Mouse (Mus musculus): ENCODE results near the gene Tas2r135. TPM values are rescaled to one million over a fixed set of nuclear protein-coding genes. Genes with fewer than 3 reads are reported as not detected.

Gene Tas2r135
- polyA plus RNA-seq, 1 experiment = not detected

- Histone ChIP-seq H3K36me3 (ENCODE audit: control insufficient read depth, insufficient read depth, low read length) (no peaks in the 10 kb centered on the region), H3K4me3 (ENCODE audit: control insufficient read depth, low read depth, low read length) (no peak overlapping the region), H3K4me1 (ENCODE audit: control insufficient read depth, insufficient read depth, low read length) (peaks cover 10% of the 10 kb centered on the region), H3K27me3 (ENCODE audit: control insufficient read depth, insufficient read depth, low read length) (no peaks in the 10 kb centered on the region), H3K27ac (ENCODE audit: control insufficient read depth, insufficient read depth, low read depth, low read length) (no peak overlapping the region)
- TF ChIP-seq POLR2A (IDR thresholded peaks at IDR 0.05; ENCODE audit: control insufficient read depth, low read depth, low read length) = no peak
- TF ChIP-seq CTCF (IDR thresholded peaks at IDR 0.05; ENCODE audit: control insufficient read depth, insufficient read depth, insufficient replicate concordance, low read depth, low read length) = no peak
Measured at GRCm38 (mm10) chr6:42375131-42375530, 30.1 kb upstream of the Tas2r135 start.

GRCm38 (mm10) chr6:42376016-42376415 is 29.2 kb upstream of the Tas2r135 start:
- Histone ChIP-seq H3K36me3 (ENCODE audit: control insufficient read depth, insufficient read depth, low read length) (no peaks in the 10 kb centered on the region), H3K27me3 (ENCODE audit: control insufficient read depth, insufficient read depth, low read length) (no peaks in the 10 kb centered on the region)

GRCm38 (mm10) chr6:42376504-42377019 is 28.7 kb upstream of the Tas2r135 start:
- Histone ChIP-seq H3K36me3 (ENCODE audit: control insufficient read depth, insufficient read depth, low read length) (no peaks in the 10 kb centered on the region), H3K4me3 (ENCODE audit: control insufficient read depth, low read depth, low read length) (no peak overlapping the region), H3K27me3 (ENCODE audit: control insufficient read depth, insufficient read depth, low read length) (no peaks in the 10 kb centered on the region), H3K27ac (ENCODE audit: control insufficient read depth, insufficient read depth, low read depth, low read length) (no peak overlapping the region), H3K4me1 (ENCODE audit: control insufficient read depth, insufficient read depth, low read length) (peaks cover 10% of the 10 kb centered on the region)
- no peak for TF ChIP-seq CTCF (IDR thresholded peaks at IDR 0.05; ENCODE audit: control insufficient read depth, insufficient read depth, insufficient replicate concordance, low read depth, low read length)
- TF ChIP-seq POLR2A (IDR thresholded peaks at IDR 0.05; ENCODE audit: control insufficient read depth, low read depth, low read length) = no peak

More at GRCm38 (mm10) chr6:42376016-42376415, 29.2 kb upstream of the Tas2r135 start:
- H3K27ac ChIP-seq (ENCODE audit: control insufficient read depth, insufficient read depth, low read depth, low read length) = no peak overlapping the region
- TF ChIP-seq CTCF (IDR thresholded peaks at IDR 0.05; ENCODE audit: control insufficient read depth, insufficient read depth, insufficient replicate concordance, low read depth, low read length) = no peak
- TF ChIP-seq POLR2A (IDR thresholded peaks at IDR 0.05; ENCODE audit: control insufficient read depth, low read depth, low read length) = no peak
- H3K4me1 ChIP-seq (ENCODE audit: control insufficient read depth, insufficient read depth, low read length) = peaks cover 10% of the 10 kb centered on the region
- H3K4me3 ChIP-seq (ENCODE audit: control insufficient read depth, low read depth, low read length) = no peak overlapping the region

GRCm38 (mm10) chr6:42377280-42377679 is 28.0 kb upstream of the Tas2r135 start:
- TF ChIP-seq CTCF (IDR thresholded peaks at IDR 0.05; ENCODE audit: control insufficient read depth, insufficient read depth, insufficient replicate concordance, low read depth, low read length) = no peak
- TF ChIP-seq POLR2A (IDR thresholded peaks at IDR 0.05; ENCODE audit: control insufficient read depth, low read depth, low read length) = no peak

GRCm38 (mm10) chr6:42379551-42379950 is 25.7 kb upstream of the Tas2r135 start:
- H3K4me3 ChIP-seq (ENCODE audit: control insufficient read depth, low read depth, low read length) = no peak overlapping the region
- no peak overlapping the region for H3K27ac ChIP-seq (ENCODE audit: control insufficient read depth, insufficient read depth, low read depth, low read length)
- H3K4me1 ChIP-seq (ENCODE audit: control insufficient read depth, insufficient read depth, low read length) = peaks cover 2% of the 10 kb centered on the region; the same call in 1 of the 2 replicates
- H3K27me3 ChIP-seq (ENCODE audit: control insufficient read depth, insufficient read depth, low read length) = no peaks in the 10 kb centered on the region
- H3K36me3 ChIP-seq (ENCODE audit: control insufficient read depth, insufficient read depth, low read length) = no peaks in the 10 kb centered on the region
- TF ChIP-seq POLR2A (IDR thresholded peaks at IDR 0.05; ENCODE audit: control insufficient read depth, low read depth, low read length) (no peak), CTCF (IDR thresholded peaks at IDR 0.05; ENCODE audit: control insufficient read depth, insufficient read depth, insufficient replicate concordance, low read depth, low read length) (no peak)

More at GRCm38 (mm10) chr6:42377280-42377679, 28.0 kb upstream of the Tas2r135 start:
- Histone ChIP-seq H3K4me3 (ENCODE audit: control insufficient read depth, low read depth, low read length) (peak overlapping the region; percentile 38; the same call in 1 of the 2 replicates), H3K27ac (ENCODE audit: control insufficient read depth, insufficient read depth, low read depth, low read length) (no peak overlapping the region), H3K36me3 (ENCODE audit: control insufficient read depth, insufficient read depth, low read length) (no peaks in the 10 kb centered on the region), H3K4me1 (ENCODE audit: control insufficient read depth, insufficient read depth, low read length) (peaks cover 12% of the 10 kb centered on the region), H3K27me3 (ENCODE audit: control insufficient read depth, insufficient read depth, low read length) (no peaks in the 10 kb centered on the region)

- Histone ChIP-seq H3K4me1 (ENCODE audit: control insufficient read depth, insufficient read depth, low read length) (peaks cover 2% of the 10 kb centered on the region; the same call in 1 of the 2 replicates), H3K27me3 (ENCODE audit: control insufficient read depth, insufficient read depth, low read length) (no peaks in the 10 kb centered on the region), H3K36me3 (ENCODE audit: control insufficient read depth, insufficient read depth, low read length) (no peaks in the 10 kb centered on the region), H3K4me3 (ENCODE audit: control insufficient read depth, low read depth, low read length) (no peak overlapping the region), H3K27ac (ENCODE audit: control insufficient read depth, insufficient read depth, low read depth, low read length) (no peak overlapping the region)
- TF ChIP-seq POLR2A (IDR thresholded peaks at IDR 0.05; ENCODE audit: control insufficient read depth, low read depth, low read length) = no peak
- TF ChIP-seq CTCF (IDR thresholded peaks at IDR 0.05; ENCODE audit: control insufficient read depth, insufficient read depth, insufficient replicate concordance, low read depth, low read length) = no peak
Measured at GRCm38 (mm10) chr6:42380416-42381144, 24.7 kb upstream of the Tas2r135 start.

- TF ChIP-seq CTCF (IDR thresholded peaks at IDR 0.05; ENCODE audit: control insufficient read depth, insufficient read depth, insufficient replicate concordance, low read depth, low read length) (no peak), POLR2A (IDR thresholded peaks at IDR 0.05; ENCODE audit: control insufficient read depth, low read depth, low read length) (no peak)
- H3K27me3 ChIP-seq (ENCODE audit: control insufficient read depth, insufficient read depth, low read length) = no peaks in the 10 kb centered on the region
- no peaks in the 10 kb centered on the region for H3K36me3 ChIP-seq (ENCODE audit: control insufficient read depth, insufficient read depth, low read length)
- no peak overlapping the region for H3K27ac ChIP-seq (ENCODE audit: control insufficient read depth, insufficient read depth, low read depth, low read length)
- H3K4me1 ChIP-seq (ENCODE audit: control insufficient read depth, insufficient read depth, low read length) = peaks cover 2% of the 10 kb centered on the region; the same call in 1 of the 2 replicates
- H3K4me3 ChIP-seq (ENCODE audit: control insufficient read depth, low read depth, low read length) = no peak overlapping the region
Measured at GRCm38 (mm10) chr6:42381221-42381620, 24.0 kb upstream of the Tas2r135 start.
